Mouse (Mus musculus): Measurements from ENCODE around the gene Vim. TPM values are rescaled to one million over a fixed set of nuclear protein-coding genes. Genes with fewer than 3 reads are reported as not detected.
A peak's percentile ranks its signal among the peaks of the same experiment; 100 is the strongest.
"Not testable (repeated sequence)": the region's sequence is repeated elsewhere in the genome, so short reads cannot be mapped to it uniquely, and the experiment has no call there.

The Vim gene
- polyA plus RNA-seq, 1 experiment = 3,430 TPM

GRCm38 (mm10) chr2:13577399-13577798 is 3.7 kb downstream of the Vim start:
- Histone ChIP-seq H3K4me1 (ENCODE audit: control insufficient read depth, insufficient read depth, low read length) (no peaks in the 10 kb centered on the region), H3K4me3 (ENCODE audit: insufficient read depth, low read length) (peak overlapping the region; percentile 59), H3K27ac (ENCODE audit: insufficient read depth, low read length) (no peak overlapping the region)
- TF ChIP-seq POLR2A (IDR thresholded peaks at IDR 0.05; ENCODE audit: low read depth, low read length) (peak; percentile 34; the same call in 1 of the 2 replicates), CTCF (IDR thresholded peaks at IDR 0.05; ENCODE audit: borderline replicate concordance, insufficient read depth, low read length) (no peak)

GRCm38 (mm10) chr2:13578473-13579152 is 4.9 kb downstream of the Vim start:
- Histone ChIP-seq H3K4me1 (ENCODE audit: control insufficient read depth, insufficient read depth, low read length) (no peaks in the 10 kb centered on the region), H3K27ac (ENCODE audit: insufficient read depth, low read length) (peak overlapping the region; percentile 0; the same call in 1 of the 2 replicates), H3K4me3 (ENCODE audit: insufficient read depth, low read length) (peak overlapping the region; percentile 25)
- peak; percentile 16 for TF ChIP-seq POLR2A (IDR thresholded peaks at IDR 0.05; ENCODE audit: low read depth, low read length)
- no peak for TF ChIP-seq CTCF (IDR thresholded peaks at IDR 0.05; ENCODE audit: borderline replicate concordance, insufficient read depth, low read length)

- no peaks in the 10 kb centered on the region for H3K4me1 ChIP-seq (ENCODE audit: control insufficient read depth, insufficient read depth, low read length)
- TF ChIP-seq CTCF (IDR thresholded peaks at IDR 0.05; ENCODE audit: borderline replicate concordance, insufficient read depth, low read length) = no peak
- TF ChIP-seq POLR2A (IDR thresholded peaks at IDR 0.05; ENCODE audit: low read depth, low read length) = peak; percentile 53
- peak overlapping the region; percentile 38 for H3K4me3 ChIP-seq (ENCODE audit: insufficient read depth, low read length)
- H3K27ac ChIP-seq (ENCODE audit: insufficient read depth, low read length) = no peak overlapping the region
Observed at GRCm38 (mm10) chr2:13579315-13579714, 5.6 kb downstream of the Vim start.

- H3K27ac ChIP-seq (ENCODE audit: insufficient read depth, low read length) = no peak overlapping the region
- H3K4me1 ChIP-seq (ENCODE audit: control insufficient read depth, insufficient read depth, low read length) = no peaks in the 10 kb centered on the region
- H3K4me3 ChIP-seq (ENCODE audit: insufficient read depth, low read length) = peak overlapping the region; percentile 30
- TF ChIP-seq CTCF (IDR thresholded peaks at IDR 0.05; ENCODE audit: borderline replicate concordance, insufficient read depth, low read length) (peak; percentile 65; the same call in 1 of the 2 replicates), POLR2A (IDR thresholded peaks at IDR 0.05; ENCODE audit: low read depth, low read length) (peak; percentile 39; the same call in 1 of the 2 replicates)
Observed at GRCm38 (mm10) chr2:13579991-13580390, 6.3 kb downstream of the Vim start.

GRCm38 (mm10) chr2:13582184-13582583 is 8.5 kb downstream of the Vim start:
- H3K4me3 ChIP-seq (ENCODE audit: insufficient read depth, low read length) = no peak overlapping the region
- H3K27ac ChIP-seq (ENCODE audit: insufficient read depth, low read length) = no peak overlapping the region
- no peak for TF ChIP-seq POLR2A (IDR thresholded peaks at IDR 0.05; ENCODE audit: low read depth, low read length)
- TF ChIP-seq CTCF (IDR thresholded peaks at IDR 0.05; ENCODE audit: borderline replicate concordance, insufficient read depth, low read length) = no peak
- no peaks in the 10 kb centered on the region for H3K4me1 ChIP-seq (ENCODE audit: control insufficient read depth, insufficient read depth, low read length)

- H3K27ac ChIP-seq (ENCODE audit: insufficient read depth, low read length); H3K4me1 ChIP-seq (ENCODE audit: control insufficient read depth, insufficient read depth, low read length); H3K4me3 ChIP-seq (ENCODE audit: insufficient read depth, low read length): not testable (repeated sequence)
- TF ChIP-seq POLR2A (IDR thresholded peaks at IDR 0.05; ENCODE audit: low read depth, low read length) = peak; percentile 44; the same call in 1 of the 2 replicates
Observed at GRCm38 (mm10) chr2:13583746-13584145, 10.0 kb downstream of the Vim start.

GRCm38 (mm10) chr2:13593328-13593727 is 19.6 kb downstream of the Vim start:
- H3K4me1 ChIP-seq (ENCODE audit: control insufficient read depth, insufficient read depth, low read length) = peaks cover 16% of the 10 kb centered on the region; the same call in 1 of the 2 replicates
- TF ChIP-seq POLR2A (IDR thresholded peaks at IDR 0.05; ENCODE audit: low read depth, low read length) (no peak), CTCF (IDR thresholded peaks at IDR 0.05; ENCODE audit: borderline replicate concordance, insufficient read depth, low read length) (no peak)
- H3K4me3 ChIP-seq (ENCODE audit: insufficient read depth, low read length) = no peak overlapping the region
- no peak overlapping the region for H3K27ac ChIP-seq (ENCODE audit: insufficient read depth, low read length)

GRCm38 (mm10) chr2:13596965-13597656 is 23.4 kb downstream of the Vim start:
- peaks cover 16% of the 10 kb centered on the region; the same call in 1 of the 2 replicates for H3K4me1 ChIP-seq (ENCODE audit: control insufficient read depth, insufficient read depth, low read length)
- H3K27ac ChIP-seq (ENCODE audit: insufficient read depth, low read length) = no peak overlapping the region
- TF ChIP-seq CTCF (IDR thresholded peaks at IDR 0.05; ENCODE audit: borderline replicate concordance, insufficient read depth, low read length) (no peak), POLR2A (IDR thresholded peaks at IDR 0.05; ENCODE audit: low read depth, low read length) (no peak)
- H3K4me3 ChIP-seq (ENCODE audit: insufficient read depth, low read length) = no peak overlapping the region

GRCm38 (mm10) chr2:13598166-13598565 is 24.4 kb downstream of the Vim start:
- H3K4me1 ChIP-seq (ENCODE audit: control insufficient read depth, insufficient read depth, low read length) = peaks cover 13% of the 10 kb centered on the region; the same call in 1 of the 2 replicates
- TF ChIP-seq POLR2A (IDR thresholded peaks at IDR 0.05; ENCODE audit: low read depth, low read length) (no peak), CTCF (IDR thresholded peaks at IDR 0.05; ENCODE audit: borderline replicate concordance, insufficient read depth, low read length) (no peak)
- H3K27ac ChIP-seq (ENCODE audit: insufficient read depth, low read length) = no peak overlapping the region
- no peak overlapping the region for H3K4me3 ChIP-seq (ENCODE audit: insufficient read depth, low read length)

GRCm38 (mm10) chr2:13603093-13603492 is 29.4 kb downstream of the Vim start:
- TF ChIP-seq CTCF (IDR thresholded peaks at IDR 0.05; ENCODE audit: borderline replicate concordance, insufficient read depth, low read length) (no peak), POLR2A (IDR thresholded peaks at IDR 0.05; ENCODE audit: low read depth, low read length) (no peak)
- no peak overlapping the region for H3K27ac ChIP-seq (ENCODE audit: insufficient read depth, low read length)
- H3K4me1 ChIP-seq (ENCODE audit: control insufficient read depth, insufficient read depth, low read length) = peaks cover 2% of the 10 kb centered on the region; the same call in 1 of the 2 replicates
- no peak overlapping the region for H3K4me3 ChIP-seq (ENCODE audit: insufficient read depth, low read length)

- not testable (repeated sequence) for H3K4me3 ChIP-seq (ENCODE audit: insufficient read depth, low read length); H3K27ac ChIP-seq (ENCODE audit: insufficient read depth, low read length); H3K4me1 ChIP-seq (ENCODE audit: control insufficient read depth, insufficient read depth, low read length)
Observed at GRCm38 (mm10) chr2:13603636-13604035, 29.9 kb downstream of the Vim start.

Measured in embryonic fibroblast, embryonic 13.5 days (primary cell).